Mouse (Mus musculus) C2C12 (cell line): ENCODE data around the gene Fblim1.

Experiments
- CEBPB ChIP-seq: IDR thresholded peaks from one replicate; pipeline ENCODE4 v1.6.1; 2011; ENCODE audit warnings: low read depth, mild to moderate bottlenecking, control low read depth, moderate library complexity
- CTCF ChIP-seq: IDR thresholded peaks from one replicate; pipeline ENCODE4 v1.5.1; 2011; ENCODE audit not compliant: control insufficient read depth, insufficient read depth, insufficient read length
- FOSL1 ChIP-seq: IDR thresholded peaks from one replicate; pipeline ENCODE4 v1.8.0; 2011; ENCODE audit warnings: mild to moderate bottlenecking, low read length; ENCODE audit not compliant: poor library complexity, insufficient read depth, severe bottlenecking
- MAX ChIP-seq: IDR thresholded peaks from one replicate; pipeline ENCODE4 v1.6.1; 2011; ENCODE audit warnings: mild to moderate bottlenecking, control low read depth
- MYOD1 ChIP-seq: IDR thresholded peaks from one replicate; pipeline ENCODE4 v1.6.1; 2011; ENCODE audit warnings: low read depth; ENCODE audit not compliant: control insufficient read depth, insufficient read length
- MYOG ChIP-seq: IDR thresholded peaks from one replicate; pipeline ENCODE4 v1.6.1; 2011; ENCODE audit not compliant: control insufficient read depth, insufficient read length; ENCODE audit errors: extremely low read depth
- USF1 ChIP-seq: IDR thresholded peaks from one replicate; pipeline ENCODE4 v1.6.1; 2011; ENCODE audit warnings: low read depth, mild to moderate bottlenecking, control low read depth, moderate library complexity

GRCm38 (mm10) chr4:141653044-141653443 is 47.1 kb upstream of the Fblim1 start:
- no peak for TF ChIP-seq CTCF
- no peak for TF ChIP-seq USF1
- no peak for TF ChIP-seq CEBPB
- TF ChIP-seq MAX, result no peak
- TF ChIP-seq MYOG, result no peak
- TF ChIP-seq MYOD1, result no peak
- TF ChIP-seq FOSL1, result no peak
